Mouse (Mus musculus) ES-Bruce4 (cell line): Measurements from ENCODE around the gene Il31ra. TPM values are rescaled to one million over a fixed set of nuclear protein-coding genes. Genes with fewer than 3 reads are reported as not detected.

ENCODE experiments used
- H3K27ac ChIP-seq: 2 replicates; pipeline ENCODE4 v1.5.1; 2012; ENCODE audit warnings: low read length, inconsistent platforms; ENCODE audit not compliant: insufficient read depth
- H3K27me3 ChIP-seq: 2 replicates; pipeline ENCODE4 v1.6.1; 2012; ENCODE audit warnings: mild to moderate bottlenecking, low read length, inconsistent platforms; ENCODE audit not compliant: control insufficient read depth, poor library complexity, insufficient read depth, severe bottlenecking
- H3K36me3 ChIP-seq: 2 replicates; pipeline ENCODE4 v1.6.1; 2012; ENCODE audit warnings: inconsistent platforms, mild to moderate bottlenecking, low read length, moderate library complexity; ENCODE audit not compliant: control insufficient read depth, poor library complexity, insufficient read depth, severe bottlenecking
- H3K4me1 ChIP-seq: one replicate; pipeline ENCODE4 v1.8.1; 2011; ENCODE audit warnings: low read length; ENCODE audit not compliant: control insufficient read depth, insufficient read depth
- H3K4me3 ChIP-seq: 2 replicates; pipeline ENCODE4 v1.5.1; 2011; ENCODE audit warnings: low read depth, mild to moderate bottlenecking, low read length
- H3K9ac ChIP-seq: 2 replicates; pipeline ENCODE4 v1.6.1; 2012; ENCODE audit warnings: low read depth, mild to moderate bottlenecking, inconsistent platforms; ENCODE audit not compliant: poor library complexity, severe bottlenecking
- H3K9me3 ChIP-seq: replicated peaks from 2 replicates; pipeline ENCODE4 v1.6.1; 2012; ENCODE audit warnings: mild to moderate bottlenecking, low read length, inconsistent platforms; ENCODE audit not compliant: control insufficient read depth, poor library complexity, insufficient read depth, severe bottlenecking
- CTCF ChIP-seq: IDR thresholded peaks from one replicate; pipeline ENCODE4 v1.8.1; 2011; ENCODE audit warnings: low read depth, low read length
- EP300 ChIP-seq: IDR thresholded peaks from 2 replicates; pipeline ENCODE4 v1.6.1; 2011; ENCODE audit warnings: low read depth, low read length; ENCODE audit not compliant: insufficient read depth
- POLR2A ChIP-seq: IDR thresholded peaks from one replicate; pipeline ENCODE4 v1.8.1; 2011; ENCODE audit warnings: low read length; ENCODE audit not compliant: insufficient read depth
- polyA plus RNA-seq: library from polyadenylated mRNA; stranded (reverse); fragments of >200 nt; gene quantifications from 2 replicates; pipeline ENCODE4 v1.2.4, GENCODE M21; 2011; ENCODE audit warnings: low read depth; ENCODE audit not compliant: missing spikeins, insufficient read depth, insufficient read length

Il31ra gene
- polyA plus RNA-seq, 1 experiment, result not detected

DNA sequence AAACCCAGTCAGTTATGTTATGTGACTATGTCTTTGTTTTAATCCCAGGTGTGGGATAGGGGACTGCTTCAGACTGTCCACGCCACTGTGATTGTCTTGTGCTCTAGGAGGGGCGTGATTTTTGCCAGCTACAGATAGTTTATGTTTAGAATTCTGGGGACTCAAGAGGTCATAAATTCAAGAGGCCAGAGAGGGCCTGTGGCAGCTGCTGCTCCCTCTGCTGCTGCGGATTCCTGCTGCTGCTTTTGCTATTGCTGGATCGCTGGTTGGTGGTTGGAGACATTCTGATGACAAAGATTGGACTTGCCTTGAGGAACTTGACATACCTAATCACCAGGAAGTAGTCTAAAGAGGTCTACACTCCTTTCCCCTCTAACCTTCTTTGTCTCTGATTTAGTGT lies 57.5 kb downstream of the Il31ra start:
- no peaks in the 10 kb centered on the region for H3K27me3 ChIP-seq
- H3K4me1 ChIP-seq, result no peaks in the 10 kb centered on the region
- no peak overlapping the region for H3K4me3 ChIP-seq
- TF ChIP-seq CTCF (no peak), POLR2A (no peak), EP300 (no peak)
- H3K27ac ChIP-seq, result no peak overlapping the region
- no peaks in the 10 kb centered on the region for H3K36me3 ChIP-seq
- no peaks in the 10 kb centered on the region for H3K9me3 ChIP-seq
- no peak overlapping the region for H3K9ac ChIP-seq

DNA sequence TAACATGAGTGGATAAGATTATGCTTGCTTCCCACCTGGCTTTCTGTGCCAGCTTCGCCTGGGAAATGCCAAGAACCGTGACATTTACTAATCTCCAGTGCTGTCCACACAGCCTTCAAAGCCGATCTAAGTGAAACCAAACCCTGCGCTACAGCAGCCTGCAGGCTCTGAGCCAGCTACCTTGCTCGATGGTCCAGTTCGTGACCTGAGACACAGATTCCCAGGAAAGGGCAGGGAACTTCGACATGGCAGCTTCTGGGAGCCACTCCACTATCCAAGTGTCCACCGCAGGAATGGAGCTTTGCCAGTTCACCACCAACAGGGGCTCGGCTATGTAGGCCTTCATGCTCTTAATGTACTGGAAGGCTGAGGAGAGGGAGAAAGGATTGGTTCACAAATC lies 60.6 kb downstream of the Il31ra start:
- Histone ChIP-seq H3K36me3 (no peaks in the 10 kb centered on the region), H3K4me3 (no peak overlapping the region), H3K9ac (no peak overlapping the region), H3K9me3 (no peaks in the 10 kb centered on the region), H3K4me1 (no peaks in the 10 kb centered on the region), H3K27ac (no peak overlapping the region), H3K27me3 (no peaks in the 10 kb centered on the region)
- TF ChIP-seq CTCF (no peak), EP300 (no peak), POLR2A (no peak)

DNA sequence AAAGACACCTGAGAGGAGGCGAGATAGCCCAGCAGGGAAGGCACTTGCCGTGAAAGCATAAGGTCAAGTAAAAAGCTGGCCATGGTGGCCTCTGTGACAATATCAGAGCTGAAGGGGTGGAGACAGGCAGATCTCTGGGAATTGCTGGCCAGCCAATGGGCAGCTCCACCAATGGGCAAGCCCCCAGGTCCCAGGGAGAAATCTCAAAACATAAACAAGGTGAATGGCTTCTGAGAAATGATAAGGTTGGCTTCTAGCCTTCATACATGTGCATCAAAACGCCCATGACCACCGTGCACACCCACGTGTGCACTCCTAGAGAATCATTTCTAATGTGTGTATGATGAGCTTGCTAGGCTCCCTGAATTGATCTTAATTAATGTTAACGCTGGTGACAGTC lies 61.9 kb downstream of the Il31ra start:
- TF ChIP-seq EP300, result no peak
- TF ChIP-seq POLR2A, result no peak
- no peak for TF ChIP-seq CTCF
- Histone ChIP-seq H3K36me3 (no peaks in the 10 kb centered on the region), H3K27me3 (no peaks in the 10 kb centered on the region), H3K9ac (no peak overlapping the region), H3K9me3 (no peaks in the 10 kb centered on the region), H3K4me3 (no peak overlapping the region), H3K27ac (no peak overlapping the region), H3K4me1 (no peaks in the 10 kb centered on the region)

DNA sequence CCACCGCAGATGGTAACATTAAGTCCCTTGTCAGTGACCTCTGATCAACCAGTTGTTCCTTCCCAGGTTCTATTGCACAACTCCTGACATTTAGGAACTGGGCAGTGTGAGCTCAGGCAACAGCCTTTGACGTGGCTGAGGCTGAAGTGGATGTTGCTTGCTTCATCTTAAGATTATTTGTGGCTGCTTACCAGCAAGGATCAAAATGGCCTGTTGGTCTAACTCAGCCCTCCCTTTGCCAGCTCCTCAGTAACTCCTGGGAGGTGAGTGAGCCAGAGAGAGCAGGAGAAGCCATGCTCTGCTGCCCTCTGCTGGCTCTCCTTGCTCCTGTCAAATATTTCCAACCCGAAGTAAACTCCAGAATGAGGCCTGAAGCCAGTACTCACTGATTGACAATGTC lies 64.3 kb downstream of the Il31ra start:
- no peak overlapping the region for H3K4me3 ChIP-seq
- no peak overlapping the region for H3K9ac ChIP-seq
- H3K36me3 ChIP-seq, result no peaks in the 10 kb centered on the region
- TF ChIP-seq POLR2A, result no peak
- peak; percentile 71 for TF ChIP-seq CTCF
- H3K27me3 ChIP-seq, result no peaks in the 10 kb centered on the region
- no peak overlapping the region for H3K27ac ChIP-seq
- H3K4me1 ChIP-seq, result no peaks in the 10 kb centered on the region
- H3K9me3 ChIP-seq, result no peaks in the 10 kb centered on the region

DNA sequence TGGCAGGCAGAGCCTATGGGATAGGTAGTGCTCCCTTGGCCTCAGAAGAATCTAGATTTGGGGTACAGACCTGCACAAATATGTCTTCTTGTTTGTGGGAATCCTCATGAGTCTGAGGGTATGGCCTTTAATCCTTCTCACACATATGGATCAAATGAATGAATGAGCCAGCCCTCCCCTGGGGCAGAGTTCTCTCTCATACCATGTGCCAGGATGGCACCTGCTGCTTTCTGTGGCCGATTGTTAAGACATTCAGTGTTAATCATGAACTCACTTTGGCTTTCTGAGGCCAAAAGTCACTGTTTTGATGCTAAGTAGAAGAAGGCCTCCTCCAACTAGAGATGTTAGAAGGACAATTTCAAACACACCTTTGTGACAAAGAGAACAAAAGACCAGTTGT lies 67.0 kb downstream of the Il31ra start:
- no peak overlapping the region for H3K9ac ChIP-seq
- no peaks in the 10 kb centered on the region for H3K36me3 ChIP-seq
- H3K27me3 ChIP-seq, result no peaks in the 10 kb centered on the region
- no peaks in the 10 kb centered on the region for H3K9me3 ChIP-seq
- H3K27ac ChIP-seq, result no peak overlapping the region
- no peaks in the 10 kb centered on the region for H3K4me1 ChIP-seq
- no peak for TF ChIP-seq EP300
- TF ChIP-seq POLR2A, result no peak
- no peak for TF ChIP-seq CTCF
- H3K4me3 ChIP-seq, result no peak overlapping the region

DNA sequence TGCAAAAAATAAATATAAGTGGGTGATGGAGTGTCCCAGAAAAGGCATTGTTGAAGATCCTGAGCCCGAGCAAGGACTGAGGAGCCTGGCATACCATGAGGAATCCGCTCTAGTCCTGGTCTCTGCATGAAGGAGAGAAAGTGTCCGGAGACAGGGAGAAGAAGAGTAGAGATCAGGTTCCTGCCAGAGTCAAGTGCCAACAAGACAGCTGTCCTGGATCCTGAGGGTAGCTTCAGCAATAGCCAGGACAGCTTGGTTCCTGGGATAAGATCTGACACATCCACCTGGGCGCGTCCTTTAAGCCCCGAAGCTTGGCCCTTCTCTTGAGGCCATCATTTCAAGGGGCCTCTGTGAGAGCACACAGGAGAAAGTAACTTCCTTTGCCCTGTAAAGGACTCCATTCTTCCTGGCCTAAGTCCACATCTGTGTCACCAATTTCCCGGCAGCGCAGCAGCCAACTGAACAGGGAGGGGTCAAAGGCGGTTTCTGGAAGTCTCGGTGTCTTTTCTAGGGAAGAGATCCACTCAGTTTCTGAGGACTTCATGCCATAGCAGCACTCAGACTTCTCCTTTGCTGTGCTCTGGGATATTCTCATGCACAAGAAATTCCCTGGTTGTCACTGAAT lies 70.7 kb downstream of the Il31ra start:
- TF ChIP-seq EP300 (no peak), POLR2A (no peak), CTCF (no peak)
- Histone ChIP-seq H3K36me3 (no peaks in the 10 kb centered on the region), H3K4me1 (no peaks in the 10 kb centered on the region), H3K9me3 (peaks cover 12% of the 10 kb centered on the region), H3K9ac (no peak overlapping the region), H3K4me3 (no peak overlapping the region), H3K27me3 (no peaks in the 10 kb centered on the region), H3K27ac (no peak overlapping the region)
